Mouse (Mus musculus) liver, embryonic 14.5 days (tissue): ENCODE measurements around the gene Vipr2. TPM values are rescaled to one million over a fixed set of nuclear protein-coding genes. Genes with fewer than 3 reads are reported as not detected.

Source experiments
- ATAC-seq: fragments of 200-750 bp; cut with Nextera tagmentation; 2 replicates; pipeline ENCODE4 v1.8.0; 2017; ENCODE audit warnings: moderate number of reproducible peaks, mild to moderate bottlenecking, moderate library complexity; ENCODE audit not compliant: insufficient read depth
- DNase-seq, 3 experiments: peaks; one replicate each; pipeline ENCODE4 v3.0.0-alpha.2; 2012 to 2013; ENCODE audit warnings: low read depth in 3 of 3, low spot score in 3 of 3
- H3K27ac ChIP-seq: fragments of 300-500 bp; sonication (generic); 2 replicates; pipeline ENCODE4 v1.5.1; 2014; ENCODE audit warnings: moderate library complexity, mild to moderate bottlenecking, control low read depth, inconsistent platforms
- H3K27me3 ChIP-seq: fragments of 300-500 bp; sonication (generic); 2 replicates; pipeline ENCODE4 v1.6.1; 2014; ENCODE audit warnings: mild to moderate bottlenecking, low read length, moderate library complexity; ENCODE audit not compliant: control insufficient read depth, insufficient read depth
- H3K36me3 ChIP-seq: fragments of 300-500 bp; sonication (generic); replicated peaks from 2 replicates; pipeline ENCODE4 v1.6.1; 2014; ENCODE audit warnings: low read depth; ENCODE audit not compliant: control insufficient read depth, insufficient read depth
- H3K4me1 ChIP-seq, 2 experiments: fragments of 200-500 bp in 1 of 2; fragments of 300-500 bp in 1 of 2; sonication (generic) in 1 of 2; replicated peaks; 2 replicates each; pipeline ENCODE4 v1.6.1; 2012 to 2014; ENCODE audit warnings: antibody characterized with exemption in 1 of 2, inconsistent platforms in 1 of 2, low read length in 1 of 2; ENCODE audit not compliant: control insufficient read depth in 2 of 2, insufficient read depth in 2 of 2
- H3K4me2 ChIP-seq: fragments of 300-500 bp; sonication (generic); 2 replicates; pipeline ENCODE4 v1.6.1; 2014; ENCODE audit warnings: low read depth, mild to moderate bottlenecking, control low read depth, moderate library complexity
- H3K4me3 ChIP-seq, 2 experiments: fragments of 200-500 bp in 1 of 2; fragments of 300-500 bp in 1 of 2; sonication (generic) in 1 of 2; 2 replicates each; pipeline ENCODE4 v1.5.1; 2012 to 2014; ENCODE audit warnings: low read depth in 2 of 2, low read length in 2 of 2, mild to moderate bottlenecking in 2 of 2, control low read depth in 1 of 2, inconsistent platforms in 1 of 2, moderate library complexity in 1 of 2; ENCODE audit not compliant: insufficient read depth in 1 of 2
- H3K9ac ChIP-seq: fragments of 300-500 bp; sonication (generic); replicated peaks from 2 replicates; pipeline ENCODE4 v1.6.1; 2014; ENCODE audit warnings: mild to moderate bottlenecking, control low read depth, moderate library complexity
- H3K9me3 ChIP-seq: fragments of 300-500 bp; sonication (generic); 2 replicates; pipeline ENCODE4 v1.6.1; 2016; ENCODE audit warnings: low read length, mixed read lengths; ENCODE audit not compliant: control insufficient read depth
- CTCF ChIP-seq: IDR thresholded peaks from 2 replicates; pipeline ENCODE4 v1.5.1; 2016; ENCODE audit warnings: antibody characterized with exemption, low read depth, control low read depth
- EP300 ChIP-seq: IDR thresholded peaks from 2 replicates; pipeline ENCODE4 v1.6.1; 2016; ENCODE audit warnings: antibody characterized with exemption, low read depth
- WGBS: fragments of 180-500 bp; shearing (Covaris S2); extraction: QIAGEN DNeasy Blood & Tissue Kit; methylation state at CpG from one replicate; pipeline ENCODE4 v1.1.7; 2014; ENCODE audit not compliant: insufficient replicate concordance; 5-methylcytosine and 5-hydroxymethylcytosine counted together
- polyA plus RNA-seq, 2 experiments: library from polyadenylated mRNA; depleted of rRNA in 1 of 2; stranded (reverse) in 1 of 2; unstranded in 1 of 2; fragments of >200 nt; fragmentation: Nextera tagmentation in 1 of 2; extraction: Ambion mirVana in 1 of 2; gene quantifications; 2 replicates each; pipeline versions ENCODE4 v1.2.1 to v1.2.3; 2012 to 2014

Gene Vipr2
- polyA plus RNA-seq, 2 experiments, result 0.06 to 0.19 TPM

GRCm38 (mm10) chr12:116077855-116078366 lies 385 bp downstream of the Vipr2 start:
- no peaks in the 10 kb centered on the region for H3K36me3 ChIP-seq
- H3K4me2 ChIP-seq, result peak overlapping the region; percentile 53
- no peak overlapping the region for H3K9ac ChIP-seq
- H3K4me1 ChIP-seq, result no peaks in the 10 kb centered on the region
- DNase-seq (no peak), ATAC-seq (no peak)
- no peak overlapping the region for H3K27ac ChIP-seq
- WGBS, result 0% methylated on average over 24 of the region's 24 CpGs
- no peaks in the 10 kb centered on the region for H3K9me3 ChIP-seq
- H3K4me3 ChIP-seq, result peak overlapping the region; percentile 19 to 35; a peak in 3 of 4 replicates
- TF ChIP-seq EP300 (no peak), CTCF (no peak)
- H3K27me3 ChIP-seq, result peaks cover 6% of the 10 kb centered on the region; the same call in 1 of the 2 replicates

GRCm38 (mm10) chr12:116083125-116083524 lies 5.6 kb downstream of the Vipr2 start:
- no peaks in the 10 kb centered on the region for H3K4me1 ChIP-seq
- no peak overlapping the region for H3K9ac ChIP-seq
- H3K27ac ChIP-seq, result no peak overlapping the region
- ATAC-seq (no peak), DNase-seq (no peak)
- H3K4me3 ChIP-seq, result no peak overlapping the region
- H3K27me3 ChIP-seq, result peaks cover 6% of the 10 kb centered on the region; the same call in 1 of the 2 replicates
- H3K36me3 ChIP-seq, result no peaks in the 10 kb centered on the region
- no peaks in the 10 kb centered on the region for H3K9me3 ChIP-seq
- H3K4me2 ChIP-seq, result no peak overlapping the region
- 60% methylated on average over 6 of the region's 6 CpGs for WGBS
- TF ChIP-seq EP300, result no peak
- no peak for TF ChIP-seq CTCF

GRCm38 (mm10) chr12:116084294-116084693 lies 6.8 kb downstream of the Vipr2 start:
- Histone ChIP-seq H3K27me3 (no peaks in the 10 kb centered on the region), H3K9me3 (no peaks in the 10 kb centered on the region), H3K4me1 (no peaks in the 10 kb centered on the region), H3K4me3 (no peak overlapping the region), H3K4me2 (no peak overlapping the region), H3K9ac (no peak overlapping the region), H3K36me3 (no peaks in the 10 kb centered on the region), H3K27ac (no peak overlapping the region)
- ATAC-seq (no peak), DNase-seq (no peak)
- WGBS, result 39% methylated on average over 2 of the region's 2 CpGs
- no peak for TF ChIP-seq CTCF
- TF ChIP-seq EP300, result no peak

GRCm38 (mm10) chr12:116086951-116087600 lies 9.6 kb downstream of the Vipr2 start:
- H3K9me3 ChIP-seq, result no peaks in the 10 kb centered on the region
- no peak for ATAC-seq
- H3K4me1 ChIP-seq, result no peaks in the 10 kb centered on the region
- WGBS, result 48% methylated on average over 5 of the region's 5 CpGs
- no peaks in the 10 kb centered on the region for H3K27me3 ChIP-seq
- no peak overlapping the region for H3K27ac ChIP-seq
- TF ChIP-seq EP300, result no peak
- TF ChIP-seq CTCF, result no peak
- H3K4me2 ChIP-seq, result no peak overlapping the region
- no peak overlapping the region for H3K4me3 ChIP-seq
- H3K9ac ChIP-seq, result no peak overlapping the region
- H3K36me3 ChIP-seq, result no peaks in the 10 kb centered on the region
- DNase-seq, result no peak

GRCm38 (mm10) chr12:116089836-116090235 lies 12.3 kb downstream of the Vipr2 start:
- H3K4me2 ChIP-seq, result no peak overlapping the region
- H3K36me3 ChIP-seq, result no peaks in the 10 kb centered on the region
- H3K4me3 ChIP-seq, result no peak overlapping the region
- no peak for TF ChIP-seq CTCF
- no peak for TF ChIP-seq EP300
- H3K9me3 ChIP-seq, result no peaks in the 10 kb centered on the region
- H3K27me3 ChIP-seq, result no peaks in the 10 kb centered on the region
- WGBS, result 73% methylated on average over 3 of the region's 3 CpGs
- DNase-seq, result no peak
- H3K27ac ChIP-seq, result no peak overlapping the region
- ATAC-seq, result no peak
- H3K9ac ChIP-seq, result no peak overlapping the region
- no peaks in the 10 kb centered on the region for H3K4me1 ChIP-seq
